Mouse (Mus musculus): ENCODE results near the gene Thada. TPM values are rescaled to one million over a fixed set of nuclear protein-coding genes. Genes with fewer than 3 reads are reported as not detected.

Gene Thada
- polyA plus RNA-seq, 1 experiment from 2014 or later: 15.8 TPM

DNA sequence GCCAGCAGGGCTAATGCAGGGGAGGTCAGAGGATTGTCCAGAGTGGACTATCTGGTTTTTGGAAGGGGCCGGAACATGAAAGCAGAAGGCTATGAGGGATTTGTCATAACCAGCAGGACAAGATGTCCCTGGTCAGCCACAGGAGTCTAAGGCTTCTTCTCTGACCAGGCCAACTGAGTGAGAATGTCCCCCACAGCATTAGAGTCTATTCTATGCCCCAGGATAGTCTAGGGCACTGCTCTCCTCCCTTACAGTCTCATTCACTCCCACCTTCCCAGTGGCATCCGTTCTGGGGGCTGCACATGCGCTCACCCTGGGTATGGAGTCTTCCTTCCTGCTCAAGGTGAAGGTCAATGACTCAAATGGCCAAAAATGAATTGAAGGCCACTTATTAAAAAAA lies 258.4 kb downstream of the Thada start:
- WGBS: 79% methylated on average over 3 of the region's 3 CpGs
- H3K4me1 ChIP-seq (ENCODE audit: control insufficient read depth, insufficient read depth, low read length): peaks cover 17% of the 10 kb centered on the region
- H3K4me2 ChIP-seq (replicated peaks; ENCODE audit: low read depth, low read length): no peak overlapping the region
- H3K4me3 ChIP-seq (ENCODE audit: low read length): no peak overlapping the region
- H3K36me3 ChIP-seq (ENCODE audit: control insufficient read depth, insufficient read depth, low read length): peaks cover 5% of the 10 kb centered on the region; the same call in 1 of the 2 replicates
- H3K27ac ChIP-seq (ENCODE audit: low read depth, low read length): no peak overlapping the region
- H3K9ac ChIP-seq (ENCODE audit: low read depth, low read length): no peak overlapping the region
- H3K9me3 ChIP-seq (ENCODE audit: control insufficient read depth, low read length): no peaks in the 10 kb centered on the region
- ATAC-seq (ENCODE audit: low FRiP score, low TSS enrichment): no peak
- H3K27me3 ChIP-seq (ENCODE audit: control insufficient read depth, insufficient read depth, low read length): no peaks in the 10 kb centered on the region

DNA sequence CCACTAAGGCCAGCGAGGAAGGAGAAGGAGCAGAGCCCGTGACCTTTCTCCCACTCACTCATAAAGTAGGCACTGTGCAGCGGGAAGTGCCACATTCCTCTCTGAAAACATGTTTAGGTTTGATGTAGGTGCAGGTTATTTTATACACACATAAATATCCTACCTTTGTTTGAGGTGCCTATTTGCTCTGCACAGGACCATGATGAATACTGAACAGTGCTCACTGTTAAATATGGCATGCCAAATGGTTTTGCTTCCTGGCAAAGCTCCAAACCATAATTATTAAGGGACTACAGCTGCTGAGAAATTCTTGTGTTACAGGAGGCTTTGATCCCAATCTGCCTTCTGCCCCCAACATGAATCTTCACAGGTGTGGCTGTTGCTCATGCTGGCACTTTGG lies 259.8 kb downstream of the Thada start:
- WGBS: 46% methylated on average over 3 of the region's 3 CpGs
- H3K4me1 ChIP-seq (ENCODE audit: control insufficient read depth, insufficient read depth, low read length): peaks cover 17% of the 10 kb centered on the region
- H3K4me2 ChIP-seq (replicated peaks; ENCODE audit: low read depth, low read length): no peak overlapping the region
- no peak overlapping the region for H3K4me3 ChIP-seq (ENCODE audit: low read length)
- no peaks in the 10 kb centered on the region for H3K27me3 ChIP-seq (ENCODE audit: control insufficient read depth, insufficient read depth, low read length)
- no peak overlapping the region for H3K9ac ChIP-seq (ENCODE audit: low read depth, low read length)
- peaks cover 5% of the 10 kb centered on the region; the same call in 1 of the 2 replicates for H3K36me3 ChIP-seq (ENCODE audit: control insufficient read depth, insufficient read depth, low read length)
- H3K27ac ChIP-seq (ENCODE audit: low read depth, low read length): peak overlapping the region; percentile 14; the same call in 1 of the 2 replicates
- H3K9me3 ChIP-seq (ENCODE audit: control insufficient read depth, low read length): no peaks in the 10 kb centered on the region
- ATAC-seq (ENCODE audit: low FRiP score, low TSS enrichment): no peak

DNA sequence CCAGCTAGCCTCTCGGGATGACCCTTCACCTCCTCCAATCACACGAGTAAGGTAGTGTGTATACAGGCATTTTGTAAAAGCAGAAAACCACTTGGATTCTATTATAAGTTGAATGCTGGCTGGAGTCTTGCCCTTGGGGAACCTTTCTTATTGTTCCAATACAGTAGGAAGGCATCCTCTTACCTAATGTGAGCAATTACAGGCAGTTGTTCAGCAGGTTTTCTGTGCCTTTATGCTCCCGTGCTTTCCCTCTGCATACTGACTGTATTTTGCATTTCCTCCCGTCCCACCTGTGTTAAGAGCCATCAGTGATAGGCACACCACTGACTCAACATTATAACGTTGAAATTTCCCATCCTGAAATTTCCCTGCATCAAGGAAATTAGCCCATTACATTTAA lies 261.0 kb downstream of the Thada start:
- Histone ChIP-seq H3K9me3 (ENCODE audit: control insufficient read depth, low read length) (no peaks in the 10 kb centered on the region), H3K9ac (ENCODE audit: low read depth, low read length) (no peak overlapping the region), H3K4me2 (replicated peaks; ENCODE audit: low read depth, low read length) (no peak overlapping the region), H3K27me3 (ENCODE audit: control insufficient read depth, insufficient read depth, low read length) (no peaks in the 10 kb centered on the region), H3K4me1 (ENCODE audit: control insufficient read depth, insufficient read depth, low read length) (peaks cover 17% of the 10 kb centered on the region), H3K36me3 (ENCODE audit: control insufficient read depth, insufficient read depth, low read length) (0 out of 2 replicates have a peak, but pooled peaks cover 5% of the 10 kb centered on the region), H3K27ac (ENCODE audit: low read depth, low read length) (no peak overlapping the region), H3K4me3 (ENCODE audit: low read length) (no peak overlapping the region)
- WGBS: 70% methylated on average over 5 of the region's 5 CpGs
- ATAC-seq (ENCODE audit: low FRiP score, low TSS enrichment): no peak

DNA sequence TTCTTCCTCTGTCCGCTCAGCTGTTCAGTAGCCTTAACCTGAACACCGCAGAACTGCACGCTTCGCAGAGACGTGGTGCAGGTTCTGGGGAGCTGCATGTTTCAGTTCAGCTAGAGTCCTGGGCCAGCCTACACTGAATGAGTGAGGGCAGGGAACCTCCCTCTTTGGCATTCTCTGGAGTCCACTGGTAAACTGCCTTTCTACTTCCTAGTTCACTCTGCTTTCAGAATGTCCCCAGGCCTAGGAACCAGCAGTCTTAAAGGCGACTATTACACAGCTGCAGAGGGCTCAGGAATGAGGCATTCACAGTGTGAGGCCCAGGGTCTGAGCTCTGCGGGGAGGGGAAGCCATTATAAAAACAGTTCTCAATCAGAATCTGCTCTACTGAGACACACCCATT lies 262.7 kb downstream of the Thada start:
- no peaks in the 10 kb centered on the region for H3K9me3 ChIP-seq (ENCODE audit: control insufficient read depth, low read length)
- peak; percentile 33; the same call in 1 of the 2 replicates for ATAC-seq (ENCODE audit: low FRiP score, low TSS enrichment)
- WGBS: 63% methylated on average over 7 of the region's 7 CpGs
- H3K27ac ChIP-seq (ENCODE audit: low read depth, low read length): peak overlapping the region; percentile 12; the same call in 1 of the 2 replicates
- H3K4me3 ChIP-seq (ENCODE audit: low read length): no peak overlapping the region
- H3K4me2 ChIP-seq (replicated peaks; ENCODE audit: low read depth, low read length): no peak overlapping the region
- no peaks in the 10 kb centered on the region for H3K27me3 ChIP-seq (ENCODE audit: control insufficient read depth, insufficient read depth, low read length)
- H3K36me3 ChIP-seq (ENCODE audit: control insufficient read depth, insufficient read depth, low read length): 0 out of 2 replicates have a peak, but pooled peaks cover 7% of the 10 kb centered on the region
- 0 out of 2 replicates have a peak overlapping the region, but pooled peaks have one; percentile 0 for H3K9ac ChIP-seq (ENCODE audit: low read depth, low read length)
- peaks cover 21% of the 10 kb centered on the region for H3K4me1 ChIP-seq (ENCODE audit: control insufficient read depth, insufficient read depth, low read length)

DNA sequence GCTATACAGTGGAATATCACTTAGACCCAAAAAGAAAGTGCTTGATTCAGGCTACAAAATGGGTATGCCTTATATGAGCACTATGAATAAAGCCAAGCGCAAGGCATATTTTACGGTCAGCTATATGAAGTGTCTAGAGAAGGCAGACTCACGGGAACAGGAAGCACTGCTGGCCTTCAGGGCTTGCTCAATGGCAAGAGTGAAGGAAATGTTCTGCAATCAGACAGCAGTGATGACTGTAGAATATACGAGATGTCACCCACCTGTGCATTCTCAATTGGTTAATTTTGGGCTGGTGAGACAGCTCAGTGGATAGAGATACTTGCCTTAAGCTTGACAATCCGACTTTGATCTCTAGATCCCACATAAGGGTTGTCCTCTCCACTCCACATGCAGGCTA lies 264.8 kb downstream of the Thada start:
- Histone ChIP-seq H3K27ac (ENCODE audit: low read depth, low read length) (no peak overlapping the region), H3K9ac (ENCODE audit: low read depth, low read length) (no peak overlapping the region), H3K36me3 (ENCODE audit: control insufficient read depth, insufficient read depth, low read length) (0 out of 2 replicates have a peak, but pooled peaks cover 2% of the 10 kb centered on the region), H3K27me3 (ENCODE audit: control insufficient read depth, insufficient read depth, low read length) (no peaks in the 10 kb centered on the region), H3K9me3 (ENCODE audit: control insufficient read depth, low read length) (no peaks in the 10 kb centered on the region), H3K4me2 (replicated peaks; ENCODE audit: low read depth, low read length) (no peak overlapping the region), H3K4me3 (ENCODE audit: low read length) (no peak overlapping the region), H3K4me1 (ENCODE audit: control insufficient read depth, insufficient read depth, low read length) (peaks cover 23% of the 10 kb centered on the region)
- 91% methylated on average over 5 of the region's 5 CpGs for WGBS
- no peak for ATAC-seq (ENCODE audit: low FRiP score, low TSS enrichment)

DNA sequence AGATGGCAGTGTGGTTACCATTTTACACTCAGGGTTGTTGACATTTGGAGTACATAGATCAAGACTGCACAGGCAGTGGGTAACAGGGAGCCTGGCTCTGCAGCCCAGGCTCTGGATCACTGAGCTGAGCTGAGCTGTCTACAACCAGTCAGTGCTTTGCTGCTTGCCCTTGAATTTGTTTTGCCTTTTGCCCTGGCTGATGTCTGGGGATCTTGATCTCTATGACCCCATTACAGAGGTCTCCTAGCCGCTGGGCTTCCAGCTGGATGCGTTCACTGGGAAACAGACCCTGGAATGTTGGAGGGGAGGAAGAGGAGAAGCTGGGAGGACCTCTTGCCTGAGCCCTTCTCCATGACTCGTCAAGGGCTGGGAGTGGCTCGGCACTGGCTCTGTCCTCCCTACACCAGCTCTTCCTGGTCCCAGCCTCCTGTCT lies 268.1 kb downstream of the Thada start:
- peak overlapping the region; percentile 17; the same call in 1 of the 2 replicates for H3K27ac ChIP-seq (ENCODE audit: low read depth, low read length)
- peak; percentile 85 for ATAC-seq (ENCODE audit: low FRiP score, low TSS enrichment)

DNA sequence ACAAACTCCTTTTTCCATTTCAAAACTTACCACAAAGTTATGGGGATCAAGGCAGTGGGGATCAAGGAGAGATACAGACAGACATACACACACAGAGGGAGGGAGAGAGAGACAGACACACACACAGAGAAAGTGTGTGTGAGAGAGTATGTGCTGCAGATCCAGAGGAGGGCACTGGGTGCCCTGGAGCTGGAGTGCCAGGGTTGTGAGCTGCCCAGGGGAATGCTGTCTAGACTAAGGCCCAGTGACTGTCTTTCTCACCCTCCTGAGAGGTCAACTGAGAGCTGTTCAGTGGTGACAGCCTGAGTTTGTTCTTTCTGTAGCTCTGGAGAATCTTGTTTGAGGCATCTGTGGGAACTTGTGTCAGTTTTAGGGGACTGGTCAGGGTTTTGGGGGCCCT lies 269.7 kb downstream of the Thada start:
- peaks cover 19% of the 10 kb centered on the region for H3K4me1 ChIP-seq (ENCODE audit: control insufficient read depth, insufficient read depth, low read length)
- H3K27me3 ChIP-seq (ENCODE audit: control insufficient read depth, insufficient read depth, low read length): no peaks in the 10 kb centered on the region
- H3K9me3 ChIP-seq (ENCODE audit: control insufficient read depth, low read length): no peaks in the 10 kb centered on the region
- no peak overlapping the region for H3K4me3 ChIP-seq (ENCODE audit: low read length)
- H3K4me2 ChIP-seq (replicated peaks; ENCODE audit: low read depth, low read length): no peak overlapping the region
- no peak overlapping the region for H3K9ac ChIP-seq (ENCODE audit: low read depth, low read length)
- no peak overlapping the region for H3K27ac ChIP-seq (ENCODE audit: low read depth, low read length)
- peaks cover 15% of the 10 kb centered on the region for H3K36me3 ChIP-seq (ENCODE audit: control insufficient read depth, insufficient read depth, low read length)
- no peak for ATAC-seq (ENCODE audit: low FRiP score, low TSS enrichment)

More for the DNA sequence above, 268.1 kb downstream of the Thada start:
- H3K9me3 ChIP-seq (ENCODE audit: control insufficient read depth, low read length): no peaks in the 10 kb centered on the region
- peaks cover 20% of the 10 kb centered on the region for H3K4me1 ChIP-seq (ENCODE audit: control insufficient read depth, insufficient read depth, low read length)
- no peak overlapping the region for H3K4me2 ChIP-seq (replicated peaks; ENCODE audit: low read depth, low read length)
- H3K4me3 ChIP-seq (ENCODE audit: low read length): no peak overlapping the region
- 0 out of 2 replicates have a peak, but pooled peaks cover 2% of the 10 kb centered on the region for H3K36me3 ChIP-seq (ENCODE audit: control insufficient read depth, insufficient read depth, low read length)
- H3K27me3 ChIP-seq (ENCODE audit: control insufficient read depth, insufficient read depth, low read length): no peaks in the 10 kb centered on the region
- no peak overlapping the region for H3K9ac ChIP-seq (ENCODE audit: low read depth, low read length)
- WGBS: 17% methylated on average over 4 of the region's 4 CpGs

DNA sequence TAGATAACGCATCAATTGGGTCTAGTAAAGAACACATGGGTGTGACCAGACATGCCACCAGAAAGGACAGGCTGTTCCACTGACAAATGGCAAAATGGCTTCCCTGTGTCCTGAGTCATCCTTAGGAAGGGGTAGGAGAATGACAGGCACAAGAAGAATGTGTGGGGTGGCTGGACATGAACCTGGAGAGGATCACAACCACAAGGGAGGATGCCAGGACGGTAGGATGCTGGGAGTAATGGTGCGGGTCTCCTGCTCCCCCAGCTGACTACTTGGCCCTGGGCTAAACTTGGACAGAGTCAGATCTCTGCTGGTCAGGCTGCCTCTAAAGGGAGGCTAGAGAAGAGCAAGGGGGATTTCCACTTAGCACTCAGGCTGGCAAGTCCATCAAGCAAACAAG lies 270.2 kb downstream of the Thada start:
- no peak overlapping the region for H3K4me3 ChIP-seq (ENCODE audit: low read length)
- H3K9ac ChIP-seq (ENCODE audit: low read depth, low read length): no peak overlapping the region
- H3K27me3 ChIP-seq (ENCODE audit: control insufficient read depth, insufficient read depth, low read length): no peaks in the 10 kb centered on the region
- 70% methylated on average over 3 of the region's 3 CpGs for WGBS
- no peak for ATAC-seq (ENCODE audit: low FRiP score, low TSS enrichment)
- peaks cover 19% of the 10 kb centered on the region for H3K4me1 ChIP-seq (ENCODE audit: control insufficient read depth, insufficient read depth, low read length)
- H3K4me2 ChIP-seq (replicated peaks; ENCODE audit: low read depth, low read length): no peak overlapping the region
- peaks cover 15% of the 10 kb centered on the region for H3K36me3 ChIP-seq (ENCODE audit: control insufficient read depth, insufficient read depth, low read length)
- no peaks in the 10 kb centered on the region for H3K9me3 ChIP-seq (ENCODE audit: control insufficient read depth, low read length)
- no peak overlapping the region for H3K27ac ChIP-seq (ENCODE audit: low read depth, low read length)

DNA sequence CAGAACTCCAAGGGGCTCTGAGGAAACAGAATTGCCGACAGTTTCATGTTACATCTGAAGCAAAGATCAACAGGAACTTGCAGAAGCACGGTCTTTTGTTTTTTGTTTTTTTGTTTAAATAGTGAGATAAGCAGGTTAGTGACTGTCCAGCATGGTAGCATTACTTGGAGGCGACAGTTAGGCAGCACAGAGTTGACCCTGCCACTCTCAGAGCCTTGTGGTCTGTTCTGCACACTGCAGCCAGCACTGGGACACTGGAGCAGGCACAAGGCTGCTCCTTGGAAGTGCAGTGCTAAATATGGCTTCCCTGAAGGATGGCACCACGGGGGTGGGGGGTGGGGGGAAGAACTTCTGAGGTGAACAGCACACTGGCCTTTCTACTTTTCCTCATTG lies 271.0 kb downstream of the Thada start:
- WGBS: 24% methylated on average over 4 of the region's 4 CpGs
- 0 out of 2 replicates have a peak overlapping the region, but pooled peaks have one; percentile 2 for H3K27ac ChIP-seq (ENCODE audit: low read depth, low read length)

More for the DNA sequence above, 271.0 kb downstream of the Thada start:
- H3K9me3 ChIP-seq (ENCODE audit: control insufficient read depth, low read length): no peaks in the 10 kb centered on the region
- no peak for ATAC-seq (ENCODE audit: low FRiP score, low TSS enrichment)
- no peak overlapping the region for H3K9ac ChIP-seq (ENCODE audit: low read depth, low read length)
- H3K36me3 ChIP-seq (ENCODE audit: control insufficient read depth, insufficient read depth, low read length): peaks cover 18% of the 10 kb centered on the region
- peaks cover 24% of the 10 kb centered on the region for H3K4me1 ChIP-seq (ENCODE audit: control insufficient read depth, insufficient read depth, low read length)
- no peak overlapping the region for H3K4me3 ChIP-seq (ENCODE audit: low read length)
- no peaks in the 10 kb centered on the region for H3K27me3 ChIP-seq (ENCODE audit: control insufficient read depth, insufficient read depth, low read length)
- no peak overlapping the region for H3K4me2 ChIP-seq (replicated peaks; ENCODE audit: low read depth, low read length)
